Mouse (Mus musculus) embryonic facial prominence, embryonic 11.5 days (tissue): ENCODE measurements at regions not wholly inside any gene's neighbourhood (a gene's known extent, or its start where the extent isn't known, plus 50 kb on each side); places are given as distances from the start of the nearest gene placed in this dataset.
"Not testable (repeated sequence)": the region's sequence is repeated elsewhere in the genome, so short reads cannot be mapped to it uniquely, and the experiment has no call there.

ENCODE experiments used
- ATAC-seq: fragments of 200-750 bp; cut with Nextera tagmentation; replicated peaks from 2 replicates; pipeline ENCODE4 v1.8.0; 2017; ENCODE audit warnings: low read depth; ENCODE audit not compliant: insufficient number of reproducible peaks, low FRiP score, low TSS enrichment
- DNase-seq: peaks from one replicate; pipeline ENCODE4 v3.0.0-alpha.2; 2015; ENCODE audit warnings: low spot score
- H3K27ac ChIP-seq: fragments of 300-500 bp; sonication (generic); replicated peaks from 2 replicates; pipeline ENCODE4 v1.5.1; 2014; ENCODE audit warnings: mild to moderate bottlenecking, low read depth, low read length, control low read depth
- H3K27me3 ChIP-seq: fragments of 300-500 bp; sonication (generic); 2 replicates; pipeline ENCODE4 v1.6.1; 2014; ENCODE audit warnings: mild to moderate bottlenecking, low read length, moderate library complexity, mixed read lengths; ENCODE audit not compliant: control insufficient read depth, insufficient read depth
- H3K36me3 ChIP-seq: fragments of 300-500 bp; sonication (generic); replicated peaks from 2 replicates; pipeline ENCODE4 v1.6.1; 2014; ENCODE audit warnings: low read depth, mild to moderate bottlenecking, low read length, moderate library complexity, mixed read lengths; ENCODE audit not compliant: control insufficient read depth, insufficient read depth
- H3K4me1 ChIP-seq: fragments of 300-500 bp; sonication (generic); 2 replicates; pipeline ENCODE4 v1.6.1; 2014; ENCODE audit warnings: low read length, mixed read lengths; ENCODE audit not compliant: control insufficient read depth, insufficient read depth
- H3K4me2 ChIP-seq: fragments of 300-500 bp; sonication (generic); 2 replicates; pipeline ENCODE4 v1.6.1; 2014; ENCODE audit warnings: low read depth, mild to moderate bottlenecking, control low read depth, low read length, moderate library complexity
- H3K4me3 ChIP-seq: fragments of 300-500 bp; sonication (generic); 2 replicates; pipeline ENCODE4 v1.5.1; 2014; ENCODE audit warnings: low read depth, low read length, control low read depth
- H3K9ac ChIP-seq: fragments of 300-500 bp; sonication (generic); replicated peaks from 2 replicates; pipeline ENCODE4 v1.6.1; 2014; ENCODE audit warnings: mild to moderate bottlenecking, control low read depth, low read length
- H3K9me3 ChIP-seq: fragments of 300-500 bp; sonication (generic); replicated peaks from 2 replicates; pipeline ENCODE4 v1.6.1; 2016; ENCODE audit warnings: mild to moderate bottlenecking, low read length, inconsistent platforms, mixed read lengths; ENCODE audit not compliant: control insufficient read depth
- WGBS: fragments of 180-500 bp; shearing (Covaris S2); extraction: QIAGEN DNeasy Blood & Tissue Kit; methylation state at CpG from one replicate; pipeline ENCODE4 v1.1.7; 2014; 5-methylcytosine and 5-hydroxymethylcytosine counted together

GRCm38 (mm10) chr8:100393327-100393726 lies 977.1 kb upstream of the Cdh8 start:
- ATAC-seq (no peak), DNase-seq (no peak)
- 80% methylated on average over 3 of the region's 3 CpGs for WGBS
- Histone ChIP-seq H3K9me3 (no peaks in the 10 kb centered on the region), H3K27me3 (no peaks in the 10 kb centered on the region), H3K9ac (no peak overlapping the region), H3K4me1 (no peaks in the 10 kb centered on the region), H3K36me3 (no peaks in the 10 kb centered on the region), H3K4me3 (no peak overlapping the region), H3K27ac (no peak overlapping the region), H3K4me2 (no peak overlapping the region)

- Histone ChIP-seq H3K36me3 (no peaks in the 10 kb centered on the region), H3K9me3 (no peaks in the 10 kb centered on the region), H3K9ac (no peak overlapping the region), H3K27ac (no peak overlapping the region), H3K27me3 (no peaks in the 10 kb centered on the region), H3K4me3 (no peak overlapping the region), H3K4me2 (no peak overlapping the region), H3K4me1 (no peaks in the 10 kb centered on the region)
- no peak for DNase-seq
- no peak for ATAC-seq
Observed at GRCm38 (mm10) chr8:100367663-100368062, 951.4 kb upstream of the Cdh8 start.

- 64% methylated on average over 2 of the region's 2 CpGs for WGBS
- ATAC-seq (no peak), DNase-seq (no peak)
- Histone ChIP-seq H3K4me1 (no peaks in the 10 kb centered on the region), H3K4me2 (no peak overlapping the region), H3K9me3 (no peaks in the 10 kb centered on the region), H3K9ac (no peak overlapping the region), H3K36me3 (no peaks in the 10 kb centered on the region), H3K27me3 (no peaks in the 10 kb centered on the region), H3K4me3 (no peak overlapping the region), H3K27ac (no peak overlapping the region)
Observed at GRCm38 (mm10) chr8:100362772-100363171, 946.5 kb upstream of the Cdh8 start.

GRCm38 (mm10) chr8:100360541-100360940 lies 944.3 kb upstream of the Cdh8 start:
- H3K27ac ChIP-seq, H3K9ac ChIP-seq, H3K4me3 ChIP-seq, H3K4me2 ChIP-seq, ATAC-seq, H3K36me3 ChIP-seq, H3K4me1 ChIP-seq, DNase-seq, H3K27me3 ChIP-seq, H3K9me3 ChIP-seq: not testable (repeated sequence)
- WGBS: 88% methylated on average over 15 of the region's 15 CpGs

GRCm38 (mm10) chr8:100334528-100334927 lies 918.3 kb upstream of the Cdh8 start:
- DNase-seq: peak; percentile 2
- Histone ChIP-seq H3K4me1 (no peaks in the 10 kb centered on the region), H3K4me3 (no peak overlapping the region), H3K36me3 (no peaks in the 10 kb centered on the region), H3K27ac (no peak overlapping the region), H3K9ac (no peak overlapping the region), H3K4me2 (no peak overlapping the region), H3K27me3 (no peaks in the 10 kb centered on the region), H3K9me3 (no peaks in the 10 kb centered on the region)
- 72% methylated on average over 2 of the region's 2 CpGs for WGBS
- ATAC-seq: no peak

GRCm38 (mm10) chr8:100325616-100326015 lies 909.3 kb upstream of the Cdh8 start:
- DNase-seq: no peak

GRCm38 (mm10) chr8:100323471-100323870 lies 907.2 kb upstream of the Cdh8 start:
- no peak overlapping the region for H3K9ac ChIP-seq
- no peaks in the 10 kb centered on the region for H3K4me1 ChIP-seq
- no peak for DNase-seq
- 88% methylated on average over 1 of the region's 1 CpGs for WGBS
- H3K36me3 ChIP-seq: no peaks in the 10 kb centered on the region
- no peak overlapping the region for H3K4me3 ChIP-seq
- no peak overlapping the region for H3K4me2 ChIP-seq
- H3K9me3 ChIP-seq: no peaks in the 10 kb centered on the region
- no peak for ATAC-seq
- no peak overlapping the region for H3K27ac ChIP-seq
- H3K27me3 ChIP-seq: no peaks in the 10 kb centered on the region

More at GRCm38 (mm10) chr8:100325616-100326015, 909.3 kb upstream of the Cdh8 start:
- Histone ChIP-seq H3K9me3 (no peaks in the 10 kb centered on the region), H3K27me3 (no peaks in the 10 kb centered on the region), H3K4me1 (no peaks in the 10 kb centered on the region), H3K4me2 (no peak overlapping the region), H3K4me3 (no peak overlapping the region), H3K9ac (no peak overlapping the region), H3K36me3 (no peaks in the 10 kb centered on the region), H3K27ac (no peak overlapping the region)
- ATAC-seq: no peak
- 61% methylated on average over 4 of the region's 4 CpGs for WGBS

- 86% methylated on average over 3 of the region's 3 CpGs for WGBS
- no peak overlapping the region for H3K27ac ChIP-seq
- no peaks in the 10 kb centered on the region for H3K36me3 ChIP-seq
- no peaks in the 10 kb centered on the region for H3K4me1 ChIP-seq
- no peak overlapping the region for H3K9ac ChIP-seq
- ATAC-seq (no peak), DNase-seq (no peak)
- H3K9me3 ChIP-seq: no peaks in the 10 kb centered on the region
- H3K4me2 ChIP-seq: no peak overlapping the region
- H3K4me3 ChIP-seq: no peak overlapping the region
- H3K27me3 ChIP-seq: no peaks in the 10 kb centered on the region
Observed at GRCm38 (mm10) chr8:100298191-100298590, 881.9 kb upstream of the Cdh8 start.
